Mouse (Mus musculus) heart, embryonic 16.5 days (tissue): ENCODE results near the gene Amigo2. TPM values are rescaled to one million over a fixed set of nuclear protein-coding genes. Genes with fewer than 3 reads are reported as not detected.

Experiments used
- ATAC-seq: fragments of 200-750 bp; cut with Nextera tagmentation; replicated peaks from 2 replicates; pipeline ENCODE4 v1.8.0; 2017; ENCODE audit warnings: moderate number of reproducible peaks; ENCODE audit not compliant: insufficient read depth, low FRiP score; ENCODE audit errors: extremely low read depth
- H3K27ac ChIP-seq: fragments of 300-500 bp; sonication (generic); 2 replicates; pipeline ENCODE4 v1.5.1; 2014; ENCODE audit warnings: mild to moderate bottlenecking, low read length, control low read depth, moderate library complexity
- H3K27me3 ChIP-seq: fragments of 300-500 bp; sonication (generic); 2 replicates; pipeline ENCODE4 v1.6.1; 2014; ENCODE audit warnings: low read length, mixed read lengths; ENCODE audit not compliant: control insufficient read depth, insufficient read depth
- H3K36me3 ChIP-seq: fragments of 300-500 bp; sonication (generic); 2 replicates; pipeline ENCODE4 v1.6.1; 2014; ENCODE audit not compliant: control insufficient read depth, insufficient read depth
- H3K4me1 ChIP-seq: fragments of 300-500 bp; sonication (generic); 2 replicates; pipeline ENCODE4 v1.6.1; 2014; ENCODE audit warnings: low read length, mixed read lengths; ENCODE audit not compliant: control insufficient read depth, insufficient read depth
- H3K4me2 ChIP-seq: fragments of 300-500 bp; sonication (generic); 2 replicates; pipeline ENCODE4 v1.6.1; 2014; ENCODE audit warnings: low read depth, mild to moderate bottlenecking, control low read depth, low read length
- H3K4me3 ChIP-seq: fragments of 300-500 bp; sonication (generic); 2 replicates; pipeline ENCODE4 v1.5.1; 2014; ENCODE audit warnings: mild to moderate bottlenecking, control low read depth, low read length
- H3K9ac ChIP-seq: fragments of 300-500 bp; sonication (generic); 2 replicates; pipeline ENCODE4 v1.6.1; 2014; ENCODE audit warnings: low read length, control low read depth
- H3K9me3 ChIP-seq: fragments of 300-500 bp; sonication (generic); replicated peaks from 2 replicates; pipeline ENCODE4 v1.6.1; 2016; ENCODE audit warnings: low read length; ENCODE audit not compliant: control insufficient read depth
- WGBS: fragments of 180-500 bp; shearing (Covaris S2); extraction: QIAGEN DNeasy Blood & Tissue Kit; methylation state at CpG from one replicate; pipeline ENCODE4 v1.1.7; 2014; 5-methylcytosine and 5-hydroxymethylcytosine counted together
- polyA plus RNA-seq: library from polyadenylated mRNA; unstranded; fragments of >200 nt; fragmentation: Nextera tagmentation; extraction: Ambion mirVana; gene quantifications from 2 replicates; pipeline ENCODE4 v1.2.1, GENCODE M21; 2015

The Amigo2 gene
- polyA plus RNA-seq, 1 experiment from 2014 or later = 4.0 TPM

DNA sequence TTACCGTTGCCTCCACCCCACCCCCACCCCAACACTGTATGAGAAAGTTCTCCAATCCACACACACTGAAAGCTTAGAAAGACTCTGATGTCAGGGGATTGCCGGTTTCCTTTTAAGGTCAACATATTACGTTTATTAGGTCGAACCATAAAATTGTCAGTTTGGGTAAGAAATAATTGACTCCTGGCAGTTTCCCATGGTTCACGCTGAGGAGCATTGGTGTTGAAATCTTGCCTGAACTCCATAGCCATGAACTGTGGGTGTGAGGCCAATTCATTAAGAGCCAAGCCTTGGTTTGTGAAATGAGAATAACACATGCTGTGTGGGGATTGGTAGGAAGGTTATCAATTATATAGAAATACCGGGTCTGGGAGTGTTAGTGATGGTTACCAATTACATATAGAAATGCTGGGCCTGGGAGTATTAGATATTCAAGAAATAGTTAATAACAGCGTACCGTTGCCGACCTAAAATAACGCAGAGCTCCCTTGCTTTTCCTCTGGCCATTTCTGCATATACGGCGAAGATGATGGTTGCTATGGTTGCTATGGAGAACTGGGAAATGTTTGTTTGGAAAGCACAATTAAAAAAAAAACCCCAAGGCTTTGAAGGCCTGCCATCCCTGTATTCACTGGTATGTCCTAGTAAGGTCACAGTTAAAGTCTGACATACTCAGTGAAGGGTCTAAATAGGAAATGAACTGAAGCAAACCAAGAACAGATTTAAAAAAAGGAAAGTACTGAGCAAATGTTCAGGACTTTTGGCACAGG lies 28.7 kb upstream of the Amigo2 start:
- ATAC-seq = no peak
- H3K27ac ChIP-seq = no peak overlapping the region
- no peak overlapping the region for H3K4me2 ChIP-seq
- H3K36me3 ChIP-seq = no peaks in the 10 kb centered on the region
- no peak overlapping the region for H3K4me3 ChIP-seq
- no peaks in the 10 kb centered on the region for H3K27me3 ChIP-seq
- peaks cover 2% of the 10 kb centered on the region; the same call in 1 of the 2 replicates for H3K4me1 ChIP-seq
- no peak overlapping the region for H3K9ac ChIP-seq
- 87% methylated on average over 12 of the region's 12 CpGs for WGBS
- no peaks in the 10 kb centered on the region for H3K9me3 ChIP-seq

DNA sequence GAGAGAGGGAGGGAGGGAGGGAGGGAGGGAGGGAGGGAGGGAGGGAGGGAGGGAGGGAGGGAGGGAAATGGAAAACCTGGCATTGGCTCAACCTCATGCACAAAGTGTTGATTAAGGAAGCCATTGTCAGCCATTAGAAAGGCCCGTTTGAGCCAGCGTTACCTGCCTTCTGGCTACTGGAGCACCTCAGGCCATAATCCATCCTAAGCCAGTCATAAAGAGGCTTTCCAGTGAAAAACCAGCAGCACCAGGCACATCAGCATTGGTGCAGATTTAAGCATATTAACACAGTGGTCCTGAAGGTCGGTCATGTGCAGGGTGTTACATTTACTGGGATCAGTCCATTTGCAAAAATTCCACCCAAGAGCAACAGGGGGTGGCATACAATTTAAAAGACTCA lies 25.7 kb upstream of the Amigo2 start:
- no peak overlapping the region for H3K4me3 ChIP-seq

DNA sequence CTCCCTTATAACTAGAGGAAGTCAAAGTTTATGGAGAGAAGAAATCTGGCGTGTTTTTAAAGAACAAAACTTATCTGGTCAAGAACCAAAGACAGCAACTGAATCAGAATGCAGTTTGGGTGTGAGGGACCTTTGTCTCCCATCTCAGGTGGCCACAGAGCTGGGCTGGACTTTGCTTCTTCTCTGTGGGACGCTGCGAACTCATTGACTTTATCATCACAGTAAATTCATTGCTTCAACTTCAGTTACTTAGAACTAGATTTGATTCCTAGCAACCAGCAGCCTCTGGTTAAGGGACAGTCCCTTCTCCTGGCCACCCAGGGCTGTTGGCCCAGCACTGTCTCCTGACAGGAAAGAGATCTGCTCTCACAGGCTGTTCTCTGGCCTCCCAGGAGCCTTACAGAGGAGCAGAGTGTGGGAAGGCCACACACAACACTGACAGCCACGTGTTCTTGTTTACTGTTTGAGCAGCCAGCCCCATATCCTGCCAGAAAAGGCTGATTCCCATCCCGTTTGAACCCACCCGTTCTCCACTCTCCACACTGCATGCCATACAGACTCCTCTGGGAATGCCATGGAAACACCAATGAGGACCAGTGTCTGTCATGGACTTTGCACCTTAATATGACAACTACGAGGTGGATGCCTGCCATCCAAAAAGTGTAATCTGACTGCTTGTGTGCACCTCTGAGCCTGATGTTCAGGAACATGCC lies 25.1 kb upstream of the Amigo2 start:
- Histone ChIP-seq H3K4me2 (no peak overlapping the region), H3K27me3 (no peaks in the 10 kb centered on the region), H3K36me3 (no peaks in the 10 kb centered on the region), H3K9ac (no peak overlapping the region), H3K4me1 (no peaks in the 10 kb centered on the region), H3K9me3 (no peaks in the 10 kb centered on the region), H3K27ac (no peak overlapping the region), H3K4me3 (no peak overlapping the region)
- 48% methylated on average over 7 of the region's 7 CpGs for WGBS
- ATAC-seq = no peak

More for the DNA sequence above, 25.7 kb upstream of the Amigo2 start:
- H3K9me3 ChIP-seq = no peaks in the 10 kb centered on the region
- WGBS = 88% methylated on average over 3 of the region's 3 CpGs
- H3K27ac ChIP-seq = no peak overlapping the region
- H3K27me3 ChIP-seq = no peaks in the 10 kb centered on the region
- H3K4me1 ChIP-seq = no peaks in the 10 kb centered on the region
- no peak overlapping the region for H3K4me2 ChIP-seq
- no peak overlapping the region for H3K9ac ChIP-seq
- no peak for ATAC-seq
- H3K36me3 ChIP-seq = no peaks in the 10 kb centered on the region

DNA sequence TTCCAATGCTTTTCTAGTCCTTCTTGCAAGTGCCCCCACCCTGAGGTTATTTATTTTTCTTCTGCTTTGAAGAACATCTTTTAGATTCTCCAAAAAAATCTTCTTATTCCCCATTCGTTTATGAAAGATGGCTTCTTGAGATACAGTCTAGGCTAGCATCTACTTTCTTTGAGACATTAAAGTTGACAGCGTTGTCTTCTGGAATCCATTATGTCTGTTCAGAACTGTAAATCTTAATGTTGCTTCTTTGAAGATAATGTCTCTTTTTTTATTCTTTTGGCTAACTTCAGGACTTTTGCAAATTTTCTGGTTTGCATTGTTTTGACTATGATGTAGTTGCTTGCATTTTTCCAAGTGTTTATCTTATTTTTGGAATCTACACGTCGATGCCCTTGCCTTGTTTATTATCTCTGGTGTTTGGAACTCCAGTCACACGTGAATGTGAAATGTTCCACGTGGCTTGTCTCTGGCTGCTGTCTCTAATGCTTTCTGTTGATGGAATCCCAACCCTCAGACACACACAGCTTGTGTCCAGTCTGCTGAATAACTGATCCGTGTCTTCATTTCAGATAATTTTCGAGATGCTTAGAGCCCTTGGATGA lies 20.1 kb upstream of the Amigo2 start:
- Histone ChIP-seq H3K4me2 (no peak overlapping the region), H3K4me1 (no peaks in the 10 kb centered on the region), H3K4me3 (no peak overlapping the region), H3K27me3 (no peaks in the 10 kb centered on the region), H3K27ac (no peak overlapping the region), H3K9me3 (no peaks in the 10 kb centered on the region), H3K36me3 (no peaks in the 10 kb centered on the region), H3K9ac (no peak overlapping the region)
- 47% methylated on average over 8 of the region's 8 CpGs for WGBS
- ATAC-seq = no peak

DNA sequence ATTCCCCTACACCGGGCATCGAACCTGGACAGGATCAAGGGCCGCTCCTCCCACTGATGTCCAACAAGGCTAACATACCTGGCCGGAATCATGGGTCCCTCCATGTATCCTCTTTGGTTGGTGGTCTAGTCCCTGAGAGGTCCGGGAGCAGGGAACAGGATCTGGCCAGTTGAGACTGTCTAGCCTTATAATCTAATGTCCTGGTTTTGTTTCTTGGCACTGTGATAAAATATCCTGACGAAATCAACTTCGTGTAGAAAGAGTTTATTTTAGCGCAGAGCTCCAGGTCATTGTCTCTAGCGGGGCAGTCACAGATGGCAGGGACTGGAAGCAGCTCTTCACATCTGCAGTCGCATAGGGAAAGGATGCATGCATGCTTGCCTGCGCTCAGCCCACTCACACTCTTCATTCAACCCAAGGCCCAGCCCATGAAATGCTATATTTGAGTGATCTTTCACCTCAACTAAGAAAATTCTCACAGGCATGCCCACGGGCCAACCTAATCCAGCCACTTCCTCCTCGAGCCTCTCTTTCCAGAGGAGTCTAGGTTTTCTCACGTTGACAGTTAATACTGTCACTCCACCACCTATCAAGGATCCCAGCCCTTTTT lies 19.3 kb upstream of the Amigo2 start:
- Histone ChIP-seq H3K9me3 (no peaks in the 10 kb centered on the region), H3K27me3 (no peaks in the 10 kb centered on the region), H3K4me3 (no peak overlapping the region), H3K4me2 (no peak overlapping the region), H3K36me3 (no peaks in the 10 kb centered on the region), H3K27ac (no peak overlapping the region), H3K9ac (no peak overlapping the region), H3K4me1 (no peaks in the 10 kb centered on the region)
- ATAC-seq = no peak
- WGBS = 69% methylated on average over 14 of the region's 14 CpGs

DNA sequence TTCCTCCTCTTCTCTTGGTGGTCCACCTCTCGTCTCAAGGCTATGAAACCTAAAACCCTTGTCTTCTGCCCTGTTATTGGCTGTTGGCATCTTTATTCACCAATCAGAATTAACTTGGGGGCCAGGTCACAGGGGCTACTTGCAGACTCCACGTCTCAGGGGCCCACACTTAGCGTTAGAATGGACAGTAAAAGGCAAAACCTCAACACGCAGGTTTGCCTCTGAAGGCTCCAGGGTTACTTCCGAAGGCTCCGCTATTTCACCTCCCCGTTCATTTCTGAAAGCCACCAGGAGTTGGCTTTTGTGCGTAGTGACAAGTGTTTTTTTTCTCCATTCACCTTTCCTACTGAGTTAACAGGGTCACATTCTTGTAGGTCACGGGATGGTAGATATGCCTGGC lies 15.2 kb upstream of the Amigo2 start:
- Histone ChIP-seq H3K27ac (no peak overlapping the region), H3K4me3 (no peak overlapping the region), H3K4me2 (no peak overlapping the region), H3K9me3 (no peaks in the 10 kb centered on the region), H3K27me3 (no peaks in the 10 kb centered on the region), H3K4me1 (no peaks in the 10 kb centered on the region), H3K9ac (no peak overlapping the region), H3K36me3 (no peaks in the 10 kb centered on the region)
- ATAC-seq = no peak
- 71% methylated on average over 9 of the region's 9 CpGs for WGBS

DNA sequence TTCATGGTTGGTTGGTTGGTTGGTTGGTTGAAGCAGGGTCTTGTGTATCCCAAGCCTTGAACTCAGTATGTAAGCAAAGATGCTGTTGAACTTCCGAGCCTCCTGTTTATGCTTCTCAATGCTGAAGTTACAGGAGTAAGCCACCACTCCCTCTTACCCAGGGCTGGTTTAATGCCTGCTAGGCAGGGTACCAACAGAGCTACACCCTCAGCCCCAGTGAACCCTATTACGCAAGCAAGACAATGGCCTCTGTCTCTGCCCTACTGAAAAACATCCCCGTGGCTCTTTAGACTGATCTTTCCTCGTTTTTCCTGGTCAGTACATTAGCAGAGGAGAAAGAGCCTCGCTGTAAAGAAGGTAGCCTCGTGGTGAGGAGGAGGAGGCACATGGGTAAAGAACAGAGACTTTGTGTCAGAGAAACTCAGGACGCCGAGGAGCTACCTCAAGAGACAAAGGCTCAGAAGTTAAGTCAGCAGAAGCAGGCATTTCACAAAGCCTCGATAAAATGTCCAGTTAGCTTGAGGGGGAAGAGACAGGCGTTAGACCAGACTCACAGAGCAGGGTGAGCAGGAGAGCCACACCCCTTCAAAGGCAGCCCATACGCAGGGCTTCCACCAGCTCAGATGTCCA lies 13.0 kb upstream of the Amigo2 start:
- 74% methylated on average over 11 of the region's 11 CpGs for WGBS
- Histone ChIP-seq H3K4me3 (no peak overlapping the region), H3K9ac (no peak overlapping the region), H3K36me3 (no peaks in the 10 kb centered on the region), H3K4me1 (no peaks in the 10 kb centered on the region), H3K4me2 (no peak overlapping the region), H3K9me3 (no peaks in the 10 kb centered on the region), H3K27me3 (no peaks in the 10 kb centered on the region), H3K27ac (no peak overlapping the region)
- ATAC-seq = no peak

DNA sequence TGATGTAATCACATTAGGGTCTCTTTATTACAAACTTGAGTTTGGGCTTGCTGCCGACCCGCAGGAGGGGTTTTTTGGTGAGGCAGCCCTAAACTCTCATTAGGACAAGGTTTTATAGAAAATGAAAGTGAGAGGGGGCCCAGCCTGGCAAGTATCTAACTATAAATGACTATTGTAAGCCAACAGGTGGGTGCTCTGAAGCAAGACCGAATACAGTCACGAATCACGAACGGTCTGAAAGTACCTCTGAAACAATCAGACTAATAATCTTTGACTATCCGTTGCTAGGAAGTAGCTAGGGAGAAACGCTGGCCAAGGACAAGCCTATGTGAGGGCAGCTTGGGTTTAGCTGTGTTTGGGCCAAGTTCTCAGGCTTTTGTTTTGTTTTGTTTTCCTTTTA lies 12.2 kb upstream of the Amigo2 start:
- Histone ChIP-seq H3K4me3 (no peak overlapping the region), H3K9ac (no peak overlapping the region), H3K4me1 (no peaks in the 10 kb centered on the region), H3K4me2 (no peak overlapping the region), H3K9me3 (no peaks in the 10 kb centered on the region), H3K27me3 (no peaks in the 10 kb centered on the region), H3K36me3 (no peaks in the 10 kb centered on the region), H3K27ac (no peak overlapping the region)
- 78% methylated on average over 8 of the region's 8 CpGs for WGBS
- ATAC-seq = no peak
